Mouse (Mus musculus): ENCODE data around the gene Gm6812. TPM values are rescaled to one million over a fixed set of nuclear protein-coding genes. Genes with fewer than 3 reads are reported as not detected.
"Not testable (repeated sequence)": the region's sequence is repeated elsewhere in the genome, so short reads cannot be mapped to it uniquely, and the experiment has no call there.

Gene Gm6812
- total RNA-seq (2022), result not detected

- not testable (repeated sequence) for DNase-seq (ENCODE audit: low spot score in 2 of 2)
Measured at GRCm38 (mm10) chrX:68892953-68893352, at the start of gene Gm6812. Gene Gm6812 (minus strand): TSS chrX:68893053.

- no peak for DNase-seq (ENCODE audit: low spot score in 2 of 2)
Measured at GRCm38 (mm10) chrX:68865145-68865544, 27.7 kb downstream of the Gm6812 start.

Other genes with a start within 250 kb of the Gm6812 start
- gene Fmr1, start 214.5 kb downstream of the Gm6812 start, total RNA-seq (2022), result 10 to 100 TPM; 55.5 to 64.4 (median 57.9) TPM
- under 1 TPM in 1 of 4 experiments, not detected in 3; 0.59 TPM for gene Fmr1nb, start 131.2 kb downstream of the Gm6812 start, total RNA-seq (2022)
- gene Gm14698, start 72.0 kb downstream of the Gm6812 start, total RNA-seq (2022), result 1 to 10 TPM in 2 of 4 experiments, under 1 TPM in 2; 0.50 to 1.5 (median 1.1) TPM

Data from left cerebral cortex, adult 8-10 months (tissue).